Mouse (Mus musculus): ENCODE data around the gene Wipf1.

Wipf1 gene

GRCm38 (mm10) chr2:73428803-73429468, 100.6 kb downstream of the Wipf1 start:
- no peak for DNase-seq

- DNase-seq, result peak; percentile 27
Measured at GRCm38 (mm10) chr2:73427293-73427692, 102.2 kb downstream of the Wipf1 start.

GRCm38 (mm10) chr2:73425822-73426221, 103.7 kb downstream of the Wipf1 start:
- no peak for DNase-seq

- no peak for DNase-seq
Measured at GRCm38 (mm10) chr2:73419730-73420129, 109.8 kb downstream of the Wipf1 start.

GRCm38 (mm10) chr2:73419285-73419684, 110.2 kb downstream of the Wipf1 start:
- peak; percentile 2 for DNase-seq

- no peak for DNase-seq
Measured at GRCm38 (mm10) chr2:73415892-73416291, 113.6 kb downstream of the Wipf1 start.

GRCm38 (mm10) chr2:73410076-73410475, 119.5 kb downstream of the Wipf1 start:
- DNase-seq, result no peak

- no peak for DNase-seq
Measured at GRCm38 (mm10) chr2:73407662-73408061, 121.9 kb downstream of the Wipf1 start.

GRCm38 (mm10) chr2:73406336-73406915, 123.1 kb downstream of the Wipf1 start:
- DNase-seq, result no peak

- DNase-seq, result no peak
Measured at GRCm38 (mm10) chr2:73404980-73405379, 124.6 kb downstream of the Wipf1 start.

GRCm38 (mm10) chr2:73404442-73404841, 125.1 kb downstream of the Wipf1 start:
- DNase-seq, result no peak

GRCm38 (mm10) chr2:73403385-73404013, 126.0 kb downstream of the Wipf1 start:
- DNase-seq, result no peak

GRCm38 (mm10) chr2:73401689-73402088, 127.8 kb downstream of the Wipf1 start:
- DNase-seq, result no peak

- no peak for DNase-seq
Measured at GRCm38 (mm10) chr2:73397476-73397875, 132.1 kb downstream of the Wipf1 start.

GRCm38 (mm10) chr2:73396828-73397325, 132.7 kb downstream of the Wipf1 start:
- DNase-seq, result no peak

- DNase-seq, result no peak
Measured at GRCm38 (mm10) chr2:73395516-73395915, 134.0 kb downstream of the Wipf1 start.

GRCm38 (mm10) chr2:73394476-73394875, 135.1 kb downstream of the Wipf1 start:
- no peak for DNase-seq

- DNase-seq, result no peak
Measured at GRCm38 (mm10) chr2:73392772-73393171, 136.8 kb downstream of the Wipf1 start.

- no peak for DNase-seq
Measured at GRCm38 (mm10) chr2:73389951-73390350, 139.6 kb downstream of the Wipf1 start.

GRCm38 (mm10) chr2:73387806-73388205, 141.7 kb downstream of the Wipf1 start:
- DNase-seq, result no peak

- DNase-seq, result peak; percentile 100
Measured at GRCm38 (mm10) chr2:73386356-73387046, 143.0 kb downstream of the Wipf1 start, which contains the start of gene Gpr155. Gene Gpr155, minus strand, starts transcription at chr2:73386572.

- DNase-seq, result no peak
Measured at GRCm38 (mm10) chr2:73385641-73386355, 143.7 kb downstream of the Wipf1 start.

- DNase-seq, result no peak
Measured at GRCm38 (mm10) chr2:73385172-73385571, 144.4 kb downstream of the Wipf1 start.
